Mouse (Mus musculus): Measurements from ENCODE around the gene Ap4e1.

- TF ChIP-seq CTCF (conservative IDR thresholded peaks at IDR 0.05; ENCODE audit: low read length) = no peak
- TF ChIP-seq NANOG (IDR thresholded peaks at IDR 0.05; ENCODE audit: borderline replicate concordance, low read length) = no peak
Measured at GRCm38 (mm10) chr2:127074116-127074515, 65.6 kb downstream of the Ap4e1 start.
